Mouse (Mus musculus): Measurements from ENCODE around the gene 2610001J05Rik. TPM values are rescaled to one million over a fixed set of nuclear protein-coding genes. Genes with fewer than 3 reads are reported as not detected.
A peak's percentile ranks its signal among the peaks of the same experiment; 100 is the strongest.
"Not testable (repeated sequence)": the region's sequence is repeated elsewhere in the genome, so short reads cannot be mapped to it uniquely, and the experiment has no call there.

The 2610001J05Rik gene
- polyA plus RNA-seq, 1 experiment from 2014 or later: 113 TPM

DNA sequence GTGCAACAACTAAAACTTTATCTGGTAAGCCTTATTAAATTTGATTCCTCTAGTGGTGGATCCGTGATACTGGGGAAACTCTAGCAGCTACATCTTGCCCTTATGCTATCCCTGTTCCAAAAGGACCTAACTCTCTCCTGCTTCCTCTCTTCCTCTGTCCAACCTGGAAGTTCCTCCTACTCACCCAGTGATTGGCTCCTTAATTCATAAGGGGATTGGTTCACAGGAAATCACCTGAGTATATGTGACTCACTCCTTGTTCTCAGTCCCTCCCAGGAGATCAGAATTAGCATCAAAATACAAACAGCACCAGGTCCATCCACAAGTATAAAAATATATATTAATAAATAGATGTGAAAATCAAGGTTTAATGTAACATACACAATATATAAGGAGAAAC, 10.7 kb downstream of the 2610001J05Rik start:
- no peak for ATAC-seq
- H3K36me3 ChIP-seq (ENCODE audit: control insufficient read depth, insufficient read depth, low read length): no peaks in the 10 kb centered on the region
- 86% methylated on average over 1 of the region's 1 CpGs for WGBS
- H3K9me3 ChIP-seq (ENCODE audit: control insufficient read depth, low read length): no peaks in the 10 kb centered on the region
- no peaks in the 10 kb centered on the region for H3K4me1 ChIP-seq (ENCODE audit: control insufficient read depth, insufficient read depth, low read length)
- no peak overlapping the region for H3K27ac ChIP-seq (ENCODE audit: low read length)
- no peak overlapping the region for H3K4me3 ChIP-seq (ENCODE audit: low read length)
- no peak overlapping the region for H3K4me2 ChIP-seq (ENCODE audit: low read depth, low read length)
- no peak overlapping the region for H3K9ac ChIP-seq (ENCODE audit: low read depth, low read length)
- H3K27me3 ChIP-seq (replicated peaks; ENCODE audit: control insufficient read depth, insufficient read depth, low read length): no peaks in the 10 kb centered on the region

DNA sequence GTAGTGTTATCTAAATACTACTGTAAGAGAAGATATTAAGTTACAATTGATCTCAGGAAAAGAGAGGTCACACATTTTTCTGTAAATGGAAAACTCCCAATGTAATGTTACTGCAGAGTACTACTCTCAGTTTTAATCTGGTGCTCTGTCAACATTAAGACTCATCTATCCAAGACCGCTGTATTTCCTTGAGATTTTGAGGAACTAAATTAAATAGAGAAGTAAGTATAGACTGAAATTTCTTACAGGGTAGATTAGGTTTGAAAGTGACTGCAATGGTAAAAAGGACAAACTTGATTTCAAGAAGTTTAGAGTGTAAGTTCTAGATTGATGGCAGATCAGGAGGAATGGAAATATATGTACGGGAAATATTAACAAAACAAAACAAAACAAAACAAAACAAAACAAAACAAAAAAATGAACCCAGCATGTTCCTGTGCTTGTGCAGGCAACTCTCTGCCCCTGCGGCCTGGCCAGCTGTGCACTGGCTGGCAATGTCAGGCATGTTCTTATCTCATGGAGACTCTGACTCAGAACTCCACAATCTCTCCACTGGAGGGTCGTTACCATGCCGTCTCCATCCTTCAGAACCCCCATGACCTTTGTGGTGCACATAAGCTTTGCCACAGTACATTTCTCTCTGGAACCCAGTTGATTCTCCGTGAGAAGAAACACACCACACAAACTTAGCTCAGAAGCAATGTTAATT, 11.3 kb downstream of the 2610001J05Rik start:
- H3K9me3 ChIP-seq (ENCODE audit: control insufficient read depth, low read length): no peaks in the 10 kb centered on the region

DNA sequence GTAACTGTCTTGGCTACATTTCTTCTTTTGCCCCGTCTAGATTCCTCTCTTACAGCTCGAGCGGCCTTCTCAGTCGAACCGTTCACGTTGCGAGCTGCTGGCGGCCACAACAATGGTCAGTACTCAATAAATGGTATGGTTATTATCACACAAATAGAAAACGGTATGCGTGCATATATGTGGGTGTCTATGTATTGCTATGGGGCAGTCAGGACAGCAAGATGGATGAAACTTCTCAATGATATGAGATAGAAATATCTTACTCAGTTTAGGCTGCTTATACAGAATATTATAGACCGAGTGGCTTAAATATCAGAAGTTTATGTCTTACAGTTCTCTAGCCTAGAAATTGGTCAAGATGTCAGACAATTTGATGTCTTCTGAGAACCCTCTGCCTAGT, 17.1 kb downstream of the 2610001J05Rik start:
- no peak overlapping the region for H3K9ac ChIP-seq (ENCODE audit: low read depth, low read length)
- WGBS: 37% methylated on average over 10 of the region's 11 CpGs
- no peak for ATAC-seq
- H3K4me1 ChIP-seq (ENCODE audit: control insufficient read depth, insufficient read depth, low read length): no peaks in the 10 kb centered on the region
- H3K4me3 ChIP-seq (ENCODE audit: low read length): no peak overlapping the region
- no peak overlapping the region for H3K4me2 ChIP-seq (ENCODE audit: low read depth, low read length)
- H3K27ac ChIP-seq (ENCODE audit: low read length): no peak overlapping the region
- H3K9me3 ChIP-seq (ENCODE audit: control insufficient read depth, low read length): no peaks in the 10 kb centered on the region
- no peaks in the 10 kb centered on the region for H3K27me3 ChIP-seq (replicated peaks; ENCODE audit: control insufficient read depth, insufficient read depth, low read length)
- H3K36me3 ChIP-seq (ENCODE audit: control insufficient read depth, insufficient read depth, low read length): no peaks in the 10 kb centered on the region

More for the DNA sequence above, 11.3 kb downstream of the 2610001J05Rik start:
- H3K4me1 ChIP-seq (ENCODE audit: control insufficient read depth, insufficient read depth, low read length): no peaks in the 10 kb centered on the region
- H3K36me3 ChIP-seq (ENCODE audit: control insufficient read depth, insufficient read depth, low read length): no peaks in the 10 kb centered on the region
- no peak overlapping the region for H3K27ac ChIP-seq (ENCODE audit: low read length)
- no peak overlapping the region for H3K4me2 ChIP-seq (ENCODE audit: low read depth, low read length)
- WGBS: 71% methylated on average over 6 of the region's 6 CpGs
- no peaks in the 10 kb centered on the region for H3K27me3 ChIP-seq (replicated peaks; ENCODE audit: control insufficient read depth, insufficient read depth, low read length)
- no peak for ATAC-seq
- no peak overlapping the region for H3K9ac ChIP-seq (ENCODE audit: low read depth, low read length)
- no peak overlapping the region for H3K4me3 ChIP-seq (ENCODE audit: low read length)

DNA sequence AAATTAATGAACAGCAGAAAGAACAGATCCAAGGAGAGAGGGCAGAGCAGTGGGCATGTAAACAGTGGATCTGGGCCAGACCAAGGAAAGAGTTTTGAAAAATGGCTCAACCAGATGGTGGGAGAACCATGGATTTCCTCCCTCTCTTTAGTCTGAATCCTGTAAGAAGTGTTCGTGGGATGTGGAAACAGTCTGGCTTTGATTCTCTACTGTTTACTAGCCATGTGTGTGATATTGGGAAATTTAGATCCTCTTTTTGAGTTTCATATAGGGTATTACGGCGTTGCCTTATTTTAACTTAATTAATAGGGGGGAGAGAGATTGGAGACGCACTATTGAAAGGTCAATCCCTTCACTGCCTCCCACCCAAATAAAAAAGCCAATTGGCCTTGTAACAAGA, 18.1 kb downstream of the 2610001J05Rik start:
- no peak for ATAC-seq

DNA sequence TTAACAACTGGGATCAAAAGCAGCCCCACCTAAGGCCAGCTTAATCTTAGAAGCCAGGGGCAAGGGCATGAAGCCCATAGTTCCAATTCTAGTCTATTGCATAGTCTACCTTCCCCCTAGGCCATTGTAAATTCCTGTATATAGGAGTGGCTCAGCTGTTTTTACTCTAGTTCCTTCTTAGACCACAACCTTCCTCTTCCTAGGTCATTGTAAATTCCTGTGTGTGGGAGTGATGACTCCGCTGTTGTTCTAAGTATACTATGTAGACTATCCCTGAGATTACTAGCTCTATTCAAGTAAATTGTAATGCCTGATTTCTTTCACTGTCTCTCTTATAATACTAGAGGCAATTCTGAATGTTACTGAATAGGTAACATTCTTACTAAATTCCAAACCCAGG, 25.3 kb downstream of the 2610001J05Rik start:
- H3K9ac ChIP-seq (ENCODE audit: low read depth, low read length); H3K4me2 ChIP-seq (ENCODE audit: low read depth, low read length); H3K9me3 ChIP-seq (ENCODE audit: control insufficient read depth, low read length); H3K4me3 ChIP-seq (ENCODE audit: low read length); H3K36me3 ChIP-seq (ENCODE audit: control insufficient read depth, insufficient read depth, low read length); ATAC-seq; H3K4me1 ChIP-seq (ENCODE audit: control insufficient read depth, insufficient read depth, low read length); H3K27ac ChIP-seq (ENCODE audit: low read length); H3K27me3 ChIP-seq (replicated peaks; ENCODE audit: control insufficient read depth, insufficient read depth, low read length): not testable (repeated sequence)
- 94% methylated on average over 1 of the region's 1 CpGs for WGBS

More for the DNA sequence above, 18.1 kb downstream of the 2610001J05Rik start:
- Histone ChIP-seq H3K9me3 (ENCODE audit: control insufficient read depth, low read length) (no peaks in the 10 kb centered on the region), H3K36me3 (ENCODE audit: control insufficient read depth, insufficient read depth, low read length) (no peaks in the 10 kb centered on the region), H3K4me1 (ENCODE audit: control insufficient read depth, insufficient read depth, low read length) (no peaks in the 10 kb centered on the region), H3K27me3 (replicated peaks; ENCODE audit: control insufficient read depth, insufficient read depth, low read length) (no peaks in the 10 kb centered on the region), H3K9ac (ENCODE audit: low read depth, low read length) (no peak overlapping the region), H3K4me2 (ENCODE audit: low read depth, low read length) (no peak overlapping the region), H3K27ac (ENCODE audit: low read length) (no peak overlapping the region), H3K4me3 (ENCODE audit: low read length) (no peak overlapping the region)
- WGBS: 86% methylated on average over 4 of the region's 4 CpGs

DNA sequence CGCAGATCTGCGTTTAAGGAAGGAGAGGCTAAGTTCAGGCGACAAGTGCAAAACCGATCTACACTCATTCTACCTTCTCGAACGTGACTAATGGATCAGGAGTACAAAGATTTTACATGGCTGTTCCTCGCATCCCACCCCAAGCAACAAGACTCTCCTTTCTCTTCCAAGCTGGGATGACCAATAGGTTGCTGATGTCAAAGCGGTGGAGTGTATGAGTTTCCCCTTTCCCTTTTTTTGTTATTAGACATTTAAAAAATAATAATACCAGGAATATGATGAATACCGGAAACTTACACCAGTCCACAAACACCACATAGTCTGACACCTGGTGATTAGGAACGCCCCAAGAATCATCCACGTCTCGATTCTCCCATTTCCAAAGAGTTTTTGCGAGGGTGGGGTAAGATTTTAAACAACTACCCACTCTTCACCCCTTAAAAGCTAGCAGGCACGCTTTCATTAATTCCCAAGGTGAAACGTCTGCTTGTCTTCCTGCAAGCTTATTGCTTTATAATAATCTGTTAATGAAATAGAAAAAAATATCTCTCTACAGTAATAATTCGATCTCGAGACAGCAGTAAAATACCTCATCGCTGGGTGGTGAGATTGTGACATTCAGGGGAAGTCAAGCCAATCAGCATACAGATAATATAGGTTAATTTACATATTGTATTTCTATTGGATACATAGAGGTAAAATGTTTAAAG, 31.8 kb downstream of the 2610001J05Rik start, which contains the start of gene Gpr85:
Gpr85 (minus strand) TSS at position 598 of the 710 bp plus-strand sequence.
- Histone ChIP-seq H3K4me2 (ENCODE audit: low read depth, low read length) (peak within 1 kb of the TSS; percentile 95), H3K36me3 (ENCODE audit: control insufficient read depth, insufficient read depth, low read length) (no peaks in the 10 kb centered on the region), H3K27ac (ENCODE audit: low read length) (peak within 1 kb of the TSS; percentile 86), H3K9me3 (ENCODE audit: control insufficient read depth, low read length) (no peaks in the 10 kb centered on the region), H3K4me3 (ENCODE audit: low read length) (peak within 1 kb of the TSS; percentile 69), H3K4me1 (ENCODE audit: control insufficient read depth, insufficient read depth, low read length) (no peaks in the 10 kb centered on the region), H3K9ac (ENCODE audit: low read depth, low read length) (peak within 1 kb of the TSS; percentile 89), H3K27me3 (replicated peaks; ENCODE audit: control insufficient read depth, insufficient read depth, low read length) (no peaks in the 10 kb centered on the region)
- no peak for ATAC-seq
- 42% methylated on average over 18 of the region's 18 CpGs for WGBS

DNA sequence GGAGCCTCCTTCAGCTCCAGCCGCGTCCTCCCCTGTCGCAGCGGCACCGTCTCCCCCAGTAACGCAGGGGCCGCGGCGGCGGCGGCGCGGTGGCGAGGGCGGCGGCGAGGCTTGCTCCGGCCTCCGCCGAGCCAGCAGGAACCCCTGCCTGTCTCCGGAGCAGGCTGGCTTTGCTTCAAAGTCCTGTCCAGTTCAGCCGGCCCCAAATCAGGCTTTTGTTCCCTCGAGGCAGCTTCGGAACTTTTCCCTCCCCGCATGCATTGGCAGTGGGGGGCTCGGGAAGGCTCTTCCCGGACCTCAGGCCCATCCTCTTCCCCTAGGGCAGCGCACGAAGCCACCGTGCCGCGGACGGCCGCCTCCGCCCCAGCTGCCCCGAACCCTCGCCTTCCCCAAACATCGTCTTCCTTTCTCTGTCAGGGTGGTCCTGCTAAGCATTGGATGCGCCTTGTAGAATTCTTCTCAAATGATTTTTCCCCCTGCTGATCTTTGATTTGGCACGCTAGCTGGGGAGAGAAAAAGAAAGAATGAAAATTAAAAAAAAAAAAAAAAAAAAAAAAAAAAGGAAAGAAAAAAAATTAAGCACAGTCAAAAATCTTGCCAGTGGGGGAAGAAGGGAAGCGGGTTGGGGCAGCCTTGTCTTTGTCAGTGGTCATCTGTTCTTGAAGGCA, 32.5 kb downstream of the 2610001J05Rik start:
- WGBS: under 1% methylated on average over 41 of the region's 41 CpGs
- peak overlapping the region; percentile 86 for H3K27ac ChIP-seq (ENCODE audit: low read length)

DNA sequence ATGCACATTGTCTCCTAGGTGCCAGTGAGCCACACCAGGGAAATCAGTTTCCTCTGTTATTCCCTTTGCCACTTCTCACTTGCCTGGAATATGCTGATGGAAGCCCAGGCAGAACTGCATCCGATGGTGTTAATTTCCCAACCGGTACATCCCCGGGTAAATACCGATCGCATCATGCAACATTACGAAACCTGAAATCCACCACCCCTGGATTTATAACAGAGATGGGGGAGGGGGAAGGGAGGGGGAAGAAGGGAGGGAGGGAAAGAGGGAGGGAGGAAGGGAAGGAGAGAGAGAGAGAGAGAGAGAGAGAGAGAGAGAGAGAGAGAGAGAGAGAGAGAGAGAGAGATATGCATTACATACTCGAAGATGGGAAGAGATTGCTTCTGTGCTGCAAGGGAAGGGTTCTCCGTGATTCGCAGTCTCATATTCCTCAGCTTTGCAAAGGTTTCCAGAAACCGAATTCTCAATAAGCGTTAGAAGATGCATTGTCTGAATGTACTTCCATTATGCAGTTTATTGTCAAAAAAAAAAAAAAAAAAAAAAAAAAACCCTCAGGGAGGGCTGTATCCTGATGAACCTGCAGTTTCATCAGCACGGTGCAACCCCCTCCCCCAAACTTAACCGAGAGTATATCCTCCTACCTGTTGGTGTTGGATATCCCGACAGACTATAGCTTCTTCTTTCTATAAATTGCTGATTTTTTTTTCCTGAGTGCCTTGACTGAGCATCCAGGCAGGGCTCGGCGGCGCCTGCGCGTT, 33.2 kb downstream of the 2610001J05Rik start:
- Histone ChIP-seq H3K9ac (ENCODE audit: low read depth, low read length) (peak overlapping the region; percentile 89), H3K27ac (ENCODE audit: low read length) (peak overlapping the region; percentile 86), H3K36me3 (ENCODE audit: control insufficient read depth, insufficient read depth, low read length) (no peaks in the 10 kb centered on the region), H3K4me1 (ENCODE audit: control insufficient read depth, insufficient read depth, low read length) (no peaks in the 10 kb centered on the region), H3K4me2 (ENCODE audit: low read depth, low read length) (peak overlapping the region; percentile 95), H3K9me3 (ENCODE audit: control insufficient read depth, low read length) (no peaks in the 10 kb centered on the region), H3K4me3 (ENCODE audit: low read length) (peak overlapping the region; percentile 69), H3K27me3 (replicated peaks; ENCODE audit: control insufficient read depth, insufficient read depth, low read length) (no peaks in the 10 kb centered on the region)
- ATAC-seq: peak; percentile 41
- 2% methylated on average over 19 of the region's 19 CpGs for WGBS

More for the DNA sequence above, 32.5 kb downstream of the 2610001J05Rik start:
- peak; percentile 92 for ATAC-seq
- Histone ChIP-seq H3K9me3 (ENCODE audit: control insufficient read depth, low read length) (no peaks in the 10 kb centered on the region), H3K4me1 (ENCODE audit: control insufficient read depth, insufficient read depth, low read length) (no peaks in the 10 kb centered on the region), H3K4me2 (ENCODE audit: low read depth, low read length) (peak overlapping the region; percentile 95), H3K9ac (ENCODE audit: low read depth, low read length) (peak overlapping the region; percentile 89), H3K4me3 (ENCODE audit: low read length) (peak overlapping the region; percentile 69), H3K27me3 (replicated peaks; ENCODE audit: control insufficient read depth, insufficient read depth, low read length) (no peaks in the 10 kb centered on the region), H3K36me3 (ENCODE audit: control insufficient read depth, insufficient read depth, low read length) (no peaks in the 10 kb centered on the region)

Measured in intestine, embryonic 16.5 days (tissue).